Mouse (Mus musculus) CD4-positive helper T cell, adult 2 months (primary cell): ENCODE measurements around the gene Mrps9.
"Not testable (repeated sequence)": the region's sequence is repeated elsewhere in the genome, so short reads cannot be mapped to it uniquely, and the experiment has no call there.

ENCODE experiments used
- DNase-seq: peaks from one replicate; pipeline ENCODE4 v3.0.0-alpha.2; 2012; ENCODE audit warnings: low read depth, missing footprints, low spot score

Mrps9 gene

DNA sequence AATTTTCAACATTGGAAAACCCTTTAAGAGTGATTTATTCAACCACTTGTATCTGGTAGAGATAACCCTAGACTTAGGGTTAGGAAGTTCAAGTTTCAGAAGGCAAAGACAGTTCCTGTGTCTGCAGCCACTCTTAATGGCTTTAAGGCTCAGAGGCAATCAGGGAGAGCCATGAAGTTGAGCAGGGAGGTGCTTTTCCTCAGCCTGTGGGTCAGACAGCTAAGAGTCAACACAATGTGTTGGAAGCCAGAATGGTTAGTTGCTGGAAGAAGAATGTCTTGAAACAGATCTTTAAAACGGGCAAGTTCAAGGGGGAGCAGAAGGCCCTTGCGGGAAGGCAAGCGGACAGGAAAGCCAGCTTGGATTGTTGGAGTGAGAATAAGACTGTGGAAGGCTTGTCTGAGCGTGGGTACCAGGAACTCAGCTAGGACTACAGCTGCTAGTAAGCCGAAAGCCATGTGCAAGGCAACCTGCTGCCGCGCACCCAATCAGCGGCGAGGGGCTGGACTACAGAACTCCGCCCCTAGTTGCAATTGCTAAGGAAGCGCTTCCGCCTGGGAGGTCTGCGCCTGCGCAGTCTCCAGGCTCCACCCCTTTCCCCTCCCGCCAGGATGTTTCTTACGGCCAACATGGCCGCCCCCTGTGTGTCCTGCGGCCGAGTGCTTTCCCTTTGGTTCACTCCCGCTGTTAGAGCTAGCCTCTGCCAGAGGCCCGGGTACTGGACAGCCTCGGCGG is at the start of gene Mrps9:
TSS of gene Mrps9 (plus strand) at position 571 of the 735 bp plus-strand sequence.
- DNase-seq: peak; percentile 99

GRCm38 (mm10) chr1:42813301-42813845 is 37.7 kb upstream of the Mrps9 start:
- no peak for DNase-seq

DNA sequence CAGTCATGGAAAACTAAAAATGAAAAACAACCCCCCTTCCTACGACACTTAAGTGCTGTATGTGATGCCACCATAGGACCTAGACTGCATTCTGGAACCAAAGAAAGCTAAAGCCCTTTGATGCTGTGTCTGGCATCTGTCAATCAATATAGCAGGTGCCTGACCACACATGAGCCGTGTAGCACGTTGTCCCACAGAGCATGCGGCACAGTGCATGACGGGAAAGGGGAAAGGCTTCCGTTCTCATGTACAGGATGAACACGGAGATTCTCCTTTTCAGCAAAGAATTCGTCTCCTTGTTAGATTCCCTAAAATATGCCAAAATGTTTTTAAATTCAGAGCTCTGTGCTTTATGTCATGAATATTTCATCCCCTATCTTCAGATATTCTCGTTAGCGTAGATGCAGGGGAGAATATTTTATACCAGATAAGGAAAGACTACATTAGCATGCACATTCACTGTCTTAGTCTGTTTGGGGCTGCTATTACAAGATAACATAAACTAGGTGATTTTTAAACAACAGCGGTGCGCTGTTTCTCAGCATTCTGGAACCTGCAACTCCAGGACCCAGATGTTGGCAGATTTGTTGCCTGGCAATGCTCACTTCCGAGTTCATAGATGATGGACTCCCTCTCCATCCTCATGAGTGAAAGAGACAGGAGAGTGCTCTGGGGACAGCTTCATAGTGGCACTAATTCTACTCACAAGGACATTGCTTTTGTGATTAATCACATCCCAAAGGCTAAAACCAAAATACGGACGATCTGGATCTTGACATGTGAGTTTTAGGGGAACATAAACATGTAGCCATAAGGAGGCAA is 36.0 kb upstream of the Mrps9 start:
- no peak for DNase-seq

- DNase-seq: no peak
These were observed 350 bp downstream of the Mrps9 start for GRCm38 (mm10) chr1:42851398-42851767.

DNA sequence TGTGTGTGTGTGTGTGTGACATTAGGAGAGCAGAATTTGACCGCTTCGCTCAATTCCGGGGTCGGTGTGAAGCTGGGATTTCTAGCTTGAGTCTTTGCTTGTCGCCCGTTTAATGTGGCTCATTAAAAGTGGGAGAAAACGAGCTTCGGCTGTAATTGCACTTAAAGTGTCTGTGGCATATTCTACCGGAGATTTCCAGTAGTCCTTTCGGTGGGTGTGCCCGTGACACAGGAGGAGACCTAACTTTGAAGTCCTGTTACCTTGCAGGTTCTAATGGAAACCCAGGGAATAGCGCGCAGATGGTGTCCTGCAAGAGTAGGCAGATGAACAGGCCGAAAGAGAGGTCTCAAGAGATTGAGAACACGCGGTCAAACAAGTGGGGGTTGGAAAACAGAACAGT is 777 bp downstream of the Mrps9 start:
- DNase-seq: no peak

DNA sequence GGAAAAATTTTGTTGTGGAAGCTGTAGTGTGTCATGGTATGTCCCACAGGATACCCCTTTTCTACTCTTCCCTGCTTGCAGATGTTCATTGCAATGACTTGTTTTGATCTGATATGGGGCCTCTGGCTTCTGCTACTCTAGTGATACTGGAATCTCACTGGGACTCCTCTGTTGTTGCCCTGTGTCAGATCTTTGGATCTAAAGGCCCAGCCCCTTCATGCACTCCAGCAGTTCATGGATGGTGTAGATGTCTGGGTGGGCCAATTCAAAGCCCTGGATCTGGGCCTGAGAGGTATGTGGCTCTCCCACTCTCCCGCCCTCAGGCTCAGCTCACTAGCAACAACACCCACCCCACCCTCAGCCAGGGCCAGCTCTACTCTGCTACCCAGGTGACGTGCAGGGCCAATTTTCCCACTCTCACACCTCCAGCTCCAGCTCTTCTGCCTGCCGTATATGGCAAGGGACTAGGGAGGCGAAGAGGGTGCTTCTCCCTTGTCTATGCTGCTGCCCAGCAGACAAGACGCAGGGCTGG is 13.8 kb downstream of the Mrps9 start:
- no peak for DNase-seq

DNA sequence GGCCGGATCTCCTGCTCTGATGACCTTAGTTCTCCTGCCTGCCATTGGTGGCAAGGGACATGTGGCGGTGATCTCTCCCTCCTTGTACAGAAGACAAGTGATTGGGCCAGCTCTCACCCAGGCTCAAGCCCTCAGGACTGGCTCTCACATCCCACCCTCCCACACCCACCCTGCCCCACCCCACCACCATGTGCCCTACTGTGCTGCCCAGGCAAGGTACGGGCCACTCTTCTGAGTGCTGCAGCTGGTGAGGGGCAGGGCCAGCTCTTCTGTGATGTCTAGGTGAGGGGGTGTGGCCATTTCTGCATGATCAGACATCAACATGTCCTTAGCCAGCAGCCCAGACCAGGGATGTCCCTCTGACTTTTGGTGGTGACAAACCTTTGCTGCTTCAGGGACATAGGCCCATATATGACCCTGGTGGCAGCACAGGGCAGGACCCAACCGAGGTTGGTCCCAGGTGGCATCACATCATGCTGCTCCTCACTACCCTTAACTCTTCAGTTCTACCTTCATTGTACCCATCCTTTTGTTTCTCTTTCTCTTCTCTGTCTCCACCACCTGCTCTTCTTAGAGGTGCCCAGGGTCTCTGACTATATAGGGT is 14.4 kb downstream of the Mrps9 start:
- DNase-seq: no peak

GRCm38 (mm10) chr1:42865986-42866385 is 15.0 kb downstream of the Mrps9 start:
- no peak for DNase-seq

- no peak for DNase-seq
These were observed 16.2 kb downstream of the Mrps9 start for GRCm38 (mm10) chr1:42867188-42867587.

DNA sequence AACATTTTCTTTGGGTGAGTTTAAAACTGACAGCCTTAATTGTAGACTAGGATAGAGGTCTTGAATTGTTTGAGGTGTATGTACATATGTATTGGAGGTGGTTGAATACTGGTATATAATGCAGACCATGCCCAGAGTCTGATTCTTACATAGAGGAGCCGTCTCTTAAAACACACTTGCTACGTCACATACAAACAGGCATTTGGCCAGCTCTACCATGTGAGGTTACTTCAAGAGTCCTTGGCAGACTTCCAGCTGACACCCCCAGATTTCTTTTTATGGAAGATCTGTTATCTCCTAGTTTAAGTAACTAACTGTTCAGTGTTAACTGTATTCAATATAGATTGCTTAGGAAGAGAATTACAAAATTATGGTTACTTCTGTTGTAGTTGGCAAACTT is 23.1 kb downstream of the Mrps9 start:
- DNase-seq: no peak

DNA sequence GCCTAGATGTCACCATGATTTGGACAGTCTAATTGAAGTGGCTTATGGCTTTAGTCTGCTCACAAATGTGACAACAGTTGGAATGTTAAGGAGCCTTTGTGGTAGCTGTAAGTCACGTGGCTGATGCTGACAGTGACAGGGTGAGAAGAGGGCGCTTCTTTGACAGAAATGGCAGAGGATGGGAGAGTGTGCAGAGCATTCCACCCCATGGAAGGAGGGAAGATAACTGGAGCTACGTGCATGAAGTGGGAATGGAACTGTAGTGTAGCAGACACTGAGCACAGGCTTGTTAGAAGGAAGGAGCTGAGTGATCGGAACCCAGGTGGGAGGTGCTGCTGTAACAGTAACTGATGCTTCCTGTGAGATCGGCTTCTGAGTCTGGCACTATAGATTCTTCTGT is 24.2 kb downstream of the Mrps9 start:
- no peak for DNase-seq

DNA sequence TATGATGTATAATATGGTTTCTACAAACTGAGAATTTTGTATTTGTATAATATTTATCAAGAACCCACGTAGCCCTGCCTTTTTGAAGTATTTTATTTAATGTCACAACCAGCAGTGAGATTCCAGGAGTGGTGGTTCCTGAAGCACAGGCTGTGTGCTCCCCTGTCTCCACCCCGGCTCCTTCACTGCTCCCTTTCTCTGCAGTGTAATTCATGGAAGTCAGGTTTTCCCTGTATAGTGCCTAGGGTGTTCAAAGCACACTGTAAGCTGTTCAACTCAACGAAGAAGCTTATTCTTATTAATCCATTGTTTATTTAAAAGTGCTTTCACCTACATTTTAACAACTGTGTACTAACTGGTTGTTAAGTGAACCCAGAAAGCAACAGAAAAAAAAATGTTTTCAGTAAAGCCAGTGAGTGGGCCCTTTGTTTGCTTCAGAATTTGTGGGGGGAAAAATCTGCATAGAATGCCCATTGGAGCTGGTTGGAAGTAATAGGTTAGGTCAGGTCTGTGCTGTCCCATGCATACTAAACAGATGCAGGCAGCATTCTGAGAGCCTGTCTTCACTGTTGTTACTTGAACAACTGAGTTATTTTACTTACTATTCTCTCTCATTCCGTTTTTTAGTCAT is 25.5 kb downstream of the Mrps9 start:
- no peak for DNase-seq

DNA sequence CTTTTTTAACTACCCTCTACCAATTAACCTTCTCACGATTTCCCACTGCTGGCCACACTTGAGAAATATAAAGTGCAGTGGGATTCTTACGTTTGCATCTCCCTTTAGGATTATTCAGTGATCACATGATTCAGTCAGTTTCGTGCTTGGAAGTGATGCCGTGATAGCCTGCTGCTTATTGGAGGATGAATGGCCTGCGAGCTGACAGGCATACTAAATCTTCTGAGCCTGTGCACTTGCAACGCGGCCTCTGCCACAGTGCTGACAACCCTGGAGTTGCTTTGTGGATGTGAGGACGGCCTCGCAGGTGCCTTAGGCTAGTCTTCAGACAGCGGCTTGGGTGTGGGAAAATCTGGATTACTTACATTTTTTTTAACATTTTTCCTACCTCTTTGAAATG is 26.2 kb downstream of the Mrps9 start:
- DNase-seq: no peak

GRCm38 (mm10) chr1:42878851-42879250 is 27.8 kb downstream of the Mrps9 start:
- DNase-seq: no peak

DNA sequence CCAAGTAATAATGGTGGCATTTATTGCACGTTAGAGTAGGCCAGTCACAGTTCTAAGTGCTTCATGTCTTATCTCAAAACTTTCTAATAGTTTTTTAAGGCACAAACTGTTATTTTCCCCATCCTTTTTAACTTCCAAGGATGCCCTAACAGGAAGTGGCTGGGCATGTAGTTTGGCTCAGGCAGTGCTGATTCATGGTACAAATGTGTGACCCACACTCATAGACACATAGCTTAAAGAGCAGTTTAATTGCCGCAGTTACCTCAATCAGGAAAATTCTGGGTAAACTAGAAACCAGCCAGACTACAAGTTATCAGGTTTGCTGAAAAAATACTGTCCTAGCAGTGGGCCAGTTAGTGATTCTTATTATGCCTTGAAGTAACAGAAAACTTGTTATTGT is 31.2 kb downstream of the Mrps9 start:
- no peak for DNase-seq

GRCm38 (mm10) chr1:42883418-42883817 is 32.4 kb downstream of the Mrps9 start:
- not testable (repeated sequence) for DNase-seq

- DNase-seq: no peak
These were observed 36.8 kb downstream of the Mrps9 start for GRCm38 (mm10) chr1:42887835-42888234.

- no peak for DNase-seq
These were observed 37.7 kb downstream of the Mrps9 start for GRCm38 (mm10) chr1:42888541-42889349.

- no peak for DNase-seq
These were observed 38.4 kb downstream of the Mrps9 start for GRCm38 (mm10) chr1:42889421-42889887.

GRCm38 (mm10) chr1:42894695-42895094 is 43.7 kb downstream of the Mrps9 start:
- DNase-seq: no peak

DNA sequence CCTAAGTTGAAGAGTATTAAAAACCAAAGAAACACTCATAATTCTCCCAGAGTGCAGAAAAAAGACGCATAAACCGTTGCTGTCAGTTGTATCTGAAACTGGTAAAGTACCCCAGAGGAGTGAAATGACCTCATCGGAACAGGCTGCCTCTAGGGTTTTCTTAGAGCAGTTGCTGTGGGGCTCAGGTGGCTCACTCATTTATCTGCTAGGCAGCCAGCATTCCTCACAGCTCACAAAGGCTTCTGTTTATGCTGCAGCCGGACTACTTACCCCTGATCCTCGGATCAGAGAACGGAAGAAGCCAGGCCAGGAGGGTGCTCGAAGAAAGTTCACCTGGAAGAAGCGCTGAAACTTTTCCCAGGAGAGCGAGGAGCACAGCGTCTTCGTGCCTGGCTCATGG is 54.1 kb downstream of the Mrps9 start:
- DNase-seq: no peak
